8 mouse cellular contexts compared by ENCODE assay signal in the genomic region with DNA sequence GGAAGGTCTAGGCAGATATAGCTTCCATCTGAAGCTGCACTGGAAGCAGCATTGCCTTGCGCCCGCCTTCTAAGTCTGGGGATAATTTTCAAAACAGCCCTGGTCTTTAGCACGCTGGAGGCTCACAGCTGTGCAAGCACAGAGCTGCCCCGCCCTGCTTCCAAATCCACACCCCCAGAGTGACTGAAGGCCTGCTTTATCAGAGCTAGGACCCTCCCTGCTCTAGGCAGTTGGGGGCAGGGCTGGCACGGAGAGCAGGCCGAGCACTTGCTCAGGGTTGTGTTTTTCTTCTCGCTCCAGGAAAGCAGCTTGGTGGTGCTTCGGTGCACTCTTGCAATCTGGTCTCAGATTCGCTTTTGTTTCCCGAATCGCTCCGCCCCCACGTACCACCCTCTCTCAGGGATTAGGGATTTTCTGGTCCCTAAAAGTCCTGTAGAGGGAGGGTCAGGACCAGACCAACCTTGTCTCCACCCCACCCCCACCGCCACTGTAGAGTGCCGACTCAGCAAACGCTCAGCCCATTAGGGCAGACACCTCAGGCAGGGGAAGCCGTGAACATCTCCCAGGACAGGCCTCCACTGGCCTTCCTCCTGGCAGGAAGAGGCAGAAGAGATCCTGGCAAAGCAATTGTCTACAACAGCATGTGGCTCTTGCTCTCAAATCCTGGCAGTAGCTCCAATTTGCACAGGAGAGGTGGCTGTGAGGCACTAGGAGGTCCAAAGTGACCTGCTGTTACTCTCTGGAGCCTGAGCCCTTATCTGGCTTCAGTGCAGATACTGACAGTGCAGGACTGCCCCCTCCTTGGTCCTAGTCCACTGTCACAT. TPM values are rescaled to one million over a fixed set of nuclear protein-coding genes. Genes with fewer than 3 reads are reported as not detected.
DNase-seq lines count a peak whose midpoint lies in the region; ATAC-seq lines count a peak whose summit lies in the region.

No protein-coding gene starts in this region.

- peak; percentile 99 for DNase-seq in heart, adult 11 months
- no peak for DNase-seq in heart, adult 8-10 months (ENCODE audit: low spot score)
- DNase-seq in cerebellum, adult 18-20 months, result peak; percentile 60 to 71
- DNase-seq in forebrain, embryonic 14.5 days (ENCODE audit: low spot score), result peak; percentile 77
- DNase-seq in heart, postnatal 4 days, result peak; percentile 72
- peak; percentile 32 to 54 for DNase-seq in left cerebral cortex, adult 8-10 months (ENCODE audit: low spot score in 2 of 2)
- DNase-seq in right cerebral cortex, postnatal 4 days, result peak; percentile 58

- H3K9me3 ChIP-seq in forebrain, embryonic 14.5 days (replicated peaks; ENCODE audit: control insufficient read depth, low read length), result no peaks in the 10 kb centered on the region

- peaks cover 25% of the 10 kb centered on the region for H3K27me3 ChIP-seq in forebrain, embryonic 14.5 days (replicated peaks; ENCODE audit: control insufficient read depth, insufficient read depth, low read length)

- H3K4me2 ChIP-seq in forebrain, embryonic 14.5 days (ENCODE audit: low read length), result peak overlapping the region; percentile 40

- no peaks in the 10 kb centered on the region for H3K36me3 ChIP-seq in forebrain, embryonic 14.5 days (ENCODE audit: control insufficient read depth, insufficient read depth, low read length)

- peak; percentile 91 for ATAC-seq in forebrain, embryonic 14.5 days
- peak; percentile 95 for ATAC-seq in megakaryocyte progenitor cell, adult 5-6 weeks (replicated peaks; ENCODE audit: poor library complexity)

- no peak overlapping the region for H3K4me3 ChIP-seq in forebrain, embryonic 14.5 days (ENCODE audit: low read depth, low read length)

- H3K27ac ChIP-seq in forebrain, embryonic 14.5 days (ENCODE audit: low read depth, low read length), result peak overlapping the region; percentile 89

- peaks cover 20% of the 10 kb centered on the region for H3K4me1 ChIP-seq in forebrain, embryonic 14.5 days (ENCODE audit: control insufficient read depth, insufficient read depth, low read length)

- under 1% methylated on average over 17 of the region's 17 CpGs for WGBS in forebrain, embryonic 14.5 days

- peak overlapping the region; percentile 45; the same call in 1 of the 2 replicates for H3K9ac ChIP-seq in forebrain, embryonic 14.5 days (ENCODE audit: low read length)

RNA-seq across cellular contexts. Expression of a gene that starts 22.4 kb away (rescaled TPM):
- 10 to 100 TPM; 10.8 to 13.4 (median 11.2) TPM for total RNA-seq in heart, adult 8-10 months (2022)
- polyA plus RNA-seq in forebrain, embryonic 14.5 days (2014; fragmentation: Nextera tagmentation; extraction: Ambion mirVana), result 5.9 and 6.9 TPM in 2 replicates
- total RNA-seq in heart, postnatal 4 days (2021), result 10 to 100 TPM; 26.7 to 31.2 TPM
- 10 to 100 TPM; 16.1 to 23.4 (median 19.2) TPM for total RNA-seq in left cerebral cortex, adult 8-10 months (2022)
- total RNA-seq in megakaryocyte progenitor cell, adult 5-6 weeks (2015), result 0.42 and 0.66 TPM in 2 replicates
- 0.64 and 1.00 TPM in 2 replicates for total RNA-seq in megakaryocyte progenitor cell, adult 5-6 weeks (2017)

RNA-seq across cellular contexts. Expression of a gene that starts 33.4 kb away (rescaled TPM):
- 1 to 10 TPM; 5.4 to 8.2 (median 7.1) TPM for total RNA-seq in heart, adult 8-10 months (2022)
- polyA plus RNA-seq in forebrain, embryonic 14.5 days (2014; fragmentation: Nextera tagmentation; extraction: Ambion mirVana), result 15.4 and 15.7 TPM in 2 replicates
- 10 to 100 TPM; 16.0 to 18.5 TPM for total RNA-seq in heart, postnatal 4 days (2021)
- total RNA-seq in left cerebral cortex, adult 8-10 months (2022), result 10 to 100 TPM; 13.1 to 17.0 (median 14.9) TPM
- total RNA-seq in megakaryocyte progenitor cell, adult 5-6 weeks (2015), result 4.6 and 4.9 TPM in 2 replicates
- 5.4 and 7.3 TPM in 2 replicates for total RNA-seq in megakaryocyte progenitor cell, adult 5-6 weeks (2017)

RNA-seq across cellular contexts. Expression of a gene that starts 41.4 kb away (rescaled TPM):
- total RNA-seq in heart, adult 8-10 months (2022), result 100 to 1,000 TPM; 132 to 332 (median 244) TPM
- 0.22 TPM in 1 of 2 replicates, not detected in the other for polyA plus RNA-seq in forebrain, embryonic 14.5 days (2014; fragmentation: Nextera tagmentation; extraction: Ambion mirVana)
- total RNA-seq in heart, postnatal 4 days (2021), result 10 to 100 TPM; 48.6 to 69.8 TPM
- total RNA-seq in left cerebral cortex, adult 8-10 months (2022), result not detected
- total RNA-seq in megakaryocyte progenitor cell, adult 5-6 weeks (2015), result 0.62 and 0.83 TPM in 2 replicates
- 3.1 TPM in 1 of 2 replicates, not detected in the other for total RNA-seq in megakaryocyte progenitor cell, adult 5-6 weeks (2017)

RNA-seq across cellular contexts. Expression of a gene that starts 43.9 kb away (rescaled TPM):
- total RNA-seq in heart, adult 8-10 months (2022), result 100 to 1,000 TPM; 251 to 540 (median 405) TPM
- polyA plus RNA-seq in forebrain, embryonic 14.5 days (2014; fragmentation: Nextera tagmentation; extraction: Ambion mirVana), result 3.8 and 5.2 TPM in 2 replicates
- total RNA-seq in heart, postnatal 4 days (2021), result 100 to 1,000 TPM; 151 to 159 TPM
- total RNA-seq in left cerebral cortex, adult 8-10 months (2022), result 1 to 10 TPM; 3.9 to 6.0 (median 5.0) TPM
- total RNA-seq in megakaryocyte progenitor cell, adult 5-6 weeks (2015), result 1.3 and 2.5 TPM in 2 replicates
- total RNA-seq in megakaryocyte progenitor cell, adult 5-6 weeks (2017), result 4.8 and 7.4 TPM in 2 replicates

Comparison
In these comparisons a context has a peak if more than half of its experiments do, and no peak if none do; other contexts are left out.
1. RNA of a gene that starts 22.4 kb away (total RNA-seq): 26.7 to 31.2 TPM in heart, postnatal 4 days, 16.1 to 23.4 TPM in left cerebral cortex, adult 8-10 months and 10.8 to 13.4 TPM in heart, adult 8-10 months; 0.42 to 1.00 TPM in megakaryocyte progenitor cell, adult 5-6 weeks; every median in the first group is over 4 times any median in the second.
2. RNA of a gene that starts 41.4 kb away (total RNA-seq): 132 to 332 TPM in heart, adult 8-10 months and 48.6 to 69.8 TPM in heart, postnatal 4 days; 0.62 to 3.1 TPM in megakaryocyte progenitor cell, adult 5-6 weeks and not detected in left cerebral cortex, adult 8-10 months; every median in the first group is over 10 times any median in the second.